Mouse (Mus musculus): ENCODE measurements at regions not wholly inside any gene's neighbourhood (a gene's known extent, or its start where the extent isn't known, plus 50 kb on each side); places are given as distances from the start of the nearest gene placed in this dataset.
A peak's percentile ranks its signal among the peaks of the same experiment; 100 is the strongest.
"Not testable (repeated sequence)": the region's sequence is repeated elsewhere in the genome, so short reads cannot be mapped to it uniquely, and the experiment has no call there.

DNA sequence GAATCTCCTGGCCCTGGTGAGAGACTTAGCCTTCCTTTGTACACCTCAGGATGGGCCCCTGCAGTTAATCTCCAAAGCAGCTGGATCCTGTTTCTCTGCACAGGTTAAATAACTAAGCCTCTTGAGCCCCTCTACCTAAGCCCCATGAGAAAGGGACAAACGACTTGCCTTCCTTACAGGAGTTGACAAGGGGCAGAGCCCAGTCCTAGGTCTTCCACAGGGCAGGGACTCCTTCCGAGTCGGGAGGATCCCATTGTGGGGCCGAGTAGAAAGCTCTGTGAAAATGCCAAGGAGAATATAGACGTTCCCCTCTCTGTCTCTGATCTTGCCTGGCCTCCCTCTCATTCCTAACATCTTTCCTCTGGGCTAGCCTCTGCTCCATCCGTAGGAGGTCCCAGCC is 118.7 kb upstream of the Cpsf6 start:
- no peak overlapping the region for H3K27ac ChIP-seq (ENCODE audit: low read length)
- no peaks in the 10 kb centered on the region for H3K36me3 ChIP-seq (ENCODE audit: control insufficient read depth, insufficient read depth, low read length)
- no peaks in the 10 kb centered on the region for H3K27me3 ChIP-seq (ENCODE audit: control insufficient read depth, insufficient read depth, low read depth, low read length)
- no peak for ATAC-seq (ENCODE audit: low read depth)
- WGBS, result 42% methylated on average over 6 of the region's 6 CpGs
- H3K9ac ChIP-seq (ENCODE audit: low read length), result no peak overlapping the region
- H3K9me3 ChIP-seq (ENCODE audit: control insufficient read depth, low read length), result no peaks in the 10 kb centered on the region
- H3K4me2 ChIP-seq (ENCODE audit: low read depth, low read length), result no peak overlapping the region
- no peak overlapping the region for H3K4me3 ChIP-seq (ENCODE audit: low read length)
- peaks cover 7% of the 10 kb centered on the region; the same call in 1 of the 2 replicates for H3K4me1 ChIP-seq (replicated peaks; ENCODE audit: control insufficient read depth, insufficient read depth, low read length)

DNA sequence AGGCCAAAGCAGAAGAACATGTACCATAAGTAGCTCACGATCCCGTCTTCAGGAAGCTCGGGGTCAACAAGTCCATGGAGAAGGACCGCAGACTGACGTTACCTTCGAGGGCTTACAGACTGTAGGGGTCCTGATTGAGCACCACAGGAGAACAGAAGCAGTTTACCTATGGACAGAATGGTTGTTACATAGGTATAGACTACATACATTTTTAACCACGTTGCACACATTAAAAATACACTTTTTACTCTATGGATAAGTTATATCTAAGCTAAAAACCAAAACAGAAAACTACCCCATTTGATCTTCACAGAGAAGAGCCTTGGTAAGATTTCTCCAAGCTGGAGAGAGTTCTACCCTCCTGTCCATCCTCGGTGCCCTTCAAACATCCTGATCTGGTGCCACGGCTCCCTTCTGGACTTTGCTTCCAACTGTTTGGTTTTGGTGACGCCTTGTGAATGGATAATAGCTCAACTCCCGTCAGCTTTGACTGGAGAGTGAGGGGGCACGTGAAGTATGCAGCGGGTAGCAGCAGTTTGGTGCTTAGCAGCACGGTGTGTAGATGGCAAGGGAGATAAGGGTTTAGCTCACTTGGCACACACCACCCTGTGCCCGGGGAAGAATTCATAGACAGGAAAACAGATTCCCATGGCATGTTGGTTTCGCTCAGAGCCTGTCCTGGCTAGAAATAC is 117.9 kb upstream of the Cpsf6 start:
- Histone ChIP-seq H3K9me3 (ENCODE audit: control insufficient read depth, low read length) (no peaks in the 10 kb centered on the region), H3K27me3 (ENCODE audit: control insufficient read depth, insufficient read depth, low read depth, low read length) (no peaks in the 10 kb centered on the region), H3K27ac (ENCODE audit: low read length) (no peak overlapping the region), H3K4me1 (replicated peaks; ENCODE audit: control insufficient read depth, insufficient read depth, low read length) (peaks cover 7% of the 10 kb centered on the region; the same call in 1 of the 2 replicates), H3K4me3 (ENCODE audit: low read length) (no peak overlapping the region), H3K9ac (ENCODE audit: low read length) (no peak overlapping the region), H3K4me2 (ENCODE audit: low read depth, low read length) (no peak overlapping the region), H3K36me3 (ENCODE audit: control insufficient read depth, insufficient read depth, low read length) (no peaks in the 10 kb centered on the region)
- 62% methylated on average over 16 of the region's 16 CpGs for WGBS
- peak; percentile 55; the same call in 1 of the 2 replicates for ATAC-seq (ENCODE audit: low read depth)

- not testable (repeated sequence) for H3K9ac ChIP-seq (ENCODE audit: low read length)
Measured at GRCm38 (mm10) chr10:117497082-117497481, 117.3 kb upstream of the Cpsf6 start.

GRCm38 (mm10) chr10:117496064-117497011 is 116.5 kb upstream of the Cpsf6 start:
- Histone ChIP-seq H3K27ac (ENCODE audit: low read length) (no peak overlapping the region), H3K4me3 (ENCODE audit: low read length) (no peak overlapping the region), H3K27me3 (ENCODE audit: control insufficient read depth, insufficient read depth, low read depth, low read length) (no peaks in the 10 kb centered on the region), H3K4me1 (replicated peaks; ENCODE audit: control insufficient read depth, insufficient read depth, low read length) (peaks cover 7% of the 10 kb centered on the region; the same call in 1 of the 2 replicates), H3K36me3 (ENCODE audit: control insufficient read depth, insufficient read depth, low read length) (no peaks in the 10 kb centered on the region), H3K9me3 (ENCODE audit: control insufficient read depth, low read length) (no peaks in the 10 kb centered on the region), H3K4me2 (ENCODE audit: low read depth, low read length) (no peak overlapping the region), H3K9ac (ENCODE audit: low read length) (no peak overlapping the region)
- ATAC-seq (ENCODE audit: low read depth), result no peak
- 71% methylated on average over 21 of the region's 21 CpGs for WGBS

More at GRCm38 (mm10) chr10:117497082-117497481, 117.3 kb upstream of the Cpsf6 start:
- not testable (repeated sequence) for H3K27me3 ChIP-seq (ENCODE audit: control insufficient read depth, insufficient read depth, low read depth, low read length); H3K4me1 ChIP-seq (replicated peaks; ENCODE audit: control insufficient read depth, insufficient read depth, low read length); ATAC-seq (ENCODE audit: low read depth); H3K4me3 ChIP-seq (ENCODE audit: low read length); H3K4me2 ChIP-seq (ENCODE audit: low read depth, low read length); H3K27ac ChIP-seq (ENCODE audit: low read length); H3K9me3 ChIP-seq (ENCODE audit: control insufficient read depth, low read length); H3K36me3 ChIP-seq (ENCODE audit: control insufficient read depth, insufficient read depth, low read length)
- 82% methylated on average over 1 of the region's 1 CpGs for WGBS

GRCm38 (mm10) chr10:117494171-117494701 is 114.4 kb upstream of the Cpsf6 start:
- Histone ChIP-seq H3K27ac (ENCODE audit: low read length) (peak overlapping the region; percentile 95), H3K4me1 (replicated peaks; ENCODE audit: control insufficient read depth, insufficient read depth, low read length) (peaks cover 7% of the 10 kb centered on the region; the same call in 1 of the 2 replicates), H3K9me3 (ENCODE audit: control insufficient read depth, low read length) (no peaks in the 10 kb centered on the region), H3K9ac (ENCODE audit: low read length) (peak overlapping the region; percentile 51), H3K36me3 (ENCODE audit: control insufficient read depth, insufficient read depth, low read length) (no peaks in the 10 kb centered on the region), H3K4me3 (ENCODE audit: low read length) (peak overlapping the region; percentile 44), H3K27me3 (ENCODE audit: control insufficient read depth, insufficient read depth, low read depth, low read length) (no peaks in the 10 kb centered on the region), H3K4me2 (ENCODE audit: low read depth, low read length) (peak overlapping the region; percentile 58)
- ATAC-seq (ENCODE audit: low read depth), result peak; percentile 81
- WGBS, result 3% methylated on average over 18 of the region's 18 CpGs

- H3K4me2 ChIP-seq (ENCODE audit: low read depth, low read length), result peak overlapping the region; percentile 58
- no peaks in the 10 kb centered on the region for H3K36me3 ChIP-seq (ENCODE audit: control insufficient read depth, insufficient read depth, low read length)
- ATAC-seq (ENCODE audit: low read depth), result peak; percentile 29; the same call in 1 of the 2 replicates
- no peaks in the 10 kb centered on the region for H3K27me3 ChIP-seq (ENCODE audit: control insufficient read depth, insufficient read depth, low read depth, low read length)
- H3K9ac ChIP-seq (ENCODE audit: low read length), result no peak overlapping the region
- no peaks in the 10 kb centered on the region for H3K9me3 ChIP-seq (ENCODE audit: control insufficient read depth, low read length)
- 4% methylated on average over 1 of the region's 5 CpGs for WGBS
- H3K27ac ChIP-seq (ENCODE audit: low read length), result peak overlapping the region; percentile 75
- no peak overlapping the region for H3K4me3 ChIP-seq (ENCODE audit: low read length)
- peaks cover 7% of the 10 kb centered on the region; the same call in 1 of the 2 replicates for H3K4me1 ChIP-seq (replicated peaks; ENCODE audit: control insufficient read depth, insufficient read depth, low read length)
Measured at GRCm38 (mm10) chr10:117493824-117494121, 114.0 kb upstream of the Cpsf6 start.

DNA sequence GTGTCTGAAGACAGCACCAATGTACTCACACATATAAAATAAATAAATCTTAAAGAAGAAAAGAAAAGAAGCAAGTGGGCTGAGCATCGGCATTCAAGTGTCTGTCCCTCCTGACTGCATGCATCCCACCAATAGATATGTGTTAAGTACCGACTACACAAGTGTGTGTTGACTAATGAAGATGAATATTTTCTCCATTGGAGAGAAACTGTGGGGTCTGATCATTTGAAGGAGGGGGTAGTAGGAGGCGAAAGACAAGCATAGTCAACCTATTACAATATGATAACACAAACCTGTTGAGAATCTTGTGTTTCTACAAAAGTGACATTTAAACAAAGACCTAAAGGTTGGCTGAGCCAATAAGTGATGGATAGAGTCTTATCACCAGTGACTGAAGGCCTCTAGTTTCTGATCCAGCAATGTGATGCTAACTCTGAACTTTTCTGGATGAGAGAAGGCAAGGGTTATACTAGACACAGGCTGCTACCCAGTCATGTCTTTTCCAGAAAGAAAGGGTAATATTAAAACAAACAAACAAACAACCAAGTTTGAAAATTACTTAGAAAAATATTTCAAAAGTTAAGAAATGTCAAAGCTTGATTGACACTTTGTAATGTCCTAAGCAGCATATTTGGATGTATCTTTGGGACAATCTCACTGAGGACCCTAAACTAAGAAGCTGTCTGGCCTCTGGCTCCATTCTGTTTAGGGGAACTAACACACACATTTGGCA is 113.4 kb upstream of the Cpsf6 start:
- ATAC-seq (ENCODE audit: low read depth), result no peak
- peaks cover 7% of the 10 kb centered on the region; the same call in 1 of the 2 replicates for H3K4me1 ChIP-seq (replicated peaks; ENCODE audit: control insufficient read depth, insufficient read depth, low read length)
- H3K9ac ChIP-seq (ENCODE audit: low read length), result no peak overlapping the region
- 83% methylated on average over 3 of the region's 3 CpGs for WGBS
- H3K9me3 ChIP-seq (ENCODE audit: control insufficient read depth, low read length), result no peaks in the 10 kb centered on the region
- no peak overlapping the region for H3K4me3 ChIP-seq (ENCODE audit: low read length)
- no peaks in the 10 kb centered on the region for H3K36me3 ChIP-seq (ENCODE audit: control insufficient read depth, insufficient read depth, low read length)
- H3K27me3 ChIP-seq (ENCODE audit: control insufficient read depth, insufficient read depth, low read depth, low read length), result no peaks in the 10 kb centered on the region
- H3K4me2 ChIP-seq (ENCODE audit: low read depth, low read length), result no peak overlapping the region
- H3K27ac ChIP-seq (ENCODE audit: low read length), result peak overlapping the region; percentile 75

DNA sequence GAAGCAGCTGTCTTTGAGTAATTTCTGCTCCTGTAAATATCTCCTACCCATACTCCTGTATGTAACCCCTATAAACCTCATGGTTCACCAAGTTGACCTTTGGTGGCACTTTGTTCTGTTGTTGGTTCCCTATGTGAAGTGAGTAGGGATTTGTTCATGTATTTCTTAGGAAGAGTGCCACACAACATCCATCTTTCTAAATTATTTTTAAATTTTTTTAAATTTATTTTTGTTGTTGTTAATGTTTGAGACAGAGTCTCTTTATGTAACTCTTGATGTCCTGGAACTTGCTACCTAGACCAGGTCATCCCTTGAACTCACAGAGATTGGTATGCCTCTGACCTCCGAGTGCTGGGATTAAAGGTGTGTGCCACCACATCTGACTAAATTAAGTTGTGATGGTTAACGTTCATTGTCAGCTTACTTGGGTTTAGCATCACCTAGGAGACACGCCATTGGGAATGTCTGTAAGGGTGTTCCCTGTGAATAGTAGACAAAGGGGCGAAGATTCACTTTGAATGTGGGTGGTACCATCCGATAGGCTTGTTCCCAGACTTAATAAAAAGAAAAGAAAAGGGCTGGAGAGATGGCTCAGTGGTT is 112.7 kb upstream of the Cpsf6 start:
- Histone ChIP-seq H3K9ac (ENCODE audit: low read length) (no peak overlapping the region), H3K27ac (ENCODE audit: low read length) (no peak overlapping the region), H3K9me3 (ENCODE audit: control insufficient read depth, low read length) (no peaks in the 10 kb centered on the region), H3K4me2 (ENCODE audit: low read depth, low read length) (no peak overlapping the region), H3K36me3 (ENCODE audit: control insufficient read depth, insufficient read depth, low read length) (no peaks in the 10 kb centered on the region), H3K27me3 (ENCODE audit: control insufficient read depth, insufficient read depth, low read depth, low read length) (no peaks in the 10 kb centered on the region), H3K4me1 (replicated peaks; ENCODE audit: control insufficient read depth, insufficient read depth, low read length) (peaks cover 2% of the 10 kb centered on the region; the same call in 1 of the 2 replicates), H3K4me3 (ENCODE audit: low read length) (no peak overlapping the region)
- no peak for ATAC-seq (ENCODE audit: low read depth)
- WGBS, result 93% methylated on average over 5 of the region's 5 CpGs

Measured in lung, embryonic 16.5 days (tissue).